Mouse (Mus musculus) intestine, postnatal 0 days (tissue): Measurements from ENCODE around the gene Gm42715. TPM values are rescaled to one million over a fixed set of nuclear protein-coding genes. Genes with fewer than 3 reads are reported as not detected.

ENCODE experiments used
- ATAC-seq: fragments of 200-750 bp; cut with Nextera tagmentation; 2 replicates; pipeline ENCODE4 v1.8.0; 2017; ENCODE audit warnings: mild to moderate bottlenecking, moderate TSS enrichment, moderate library complexity
- H3K27ac ChIP-seq: fragments of 300-500 bp; sonication (generic); 2 replicates; pipeline ENCODE4 v1.5.1; 2014; ENCODE audit warnings: mild to moderate bottlenecking, low read depth, low read length, moderate library complexity
- H3K27me3 ChIP-seq: fragments of 300-500 bp; sonication (generic); replicated peaks from 2 replicates; pipeline ENCODE4 v1.6.1; 2014; ENCODE audit warnings: low read length, mixed read lengths; ENCODE audit not compliant: control insufficient read depth, insufficient read depth
- H3K36me3 ChIP-seq: fragments of 300-500 bp; sonication (generic); 2 replicates; pipeline ENCODE4 v1.6.1; 2014; ENCODE audit warnings: mild to moderate bottlenecking, moderate library complexity; ENCODE audit not compliant: control insufficient read depth, insufficient read depth
- H3K4me1 ChIP-seq: fragments of 300-500 bp; sonication (generic); replicated peaks from 2 replicates; pipeline ENCODE4 v1.6.1; 2014; ENCODE audit warnings: antibody characterized with exemption, low read length, mixed read lengths; ENCODE audit not compliant: control insufficient read depth, insufficient read depth
- H3K4me2 ChIP-seq: fragments of 300-500 bp; sonication (generic); replicated peaks from 2 replicates; pipeline ENCODE4 v1.6.1; 2014; ENCODE audit warnings: low read depth, mild to moderate bottlenecking, moderate library complexity
- H3K4me3 ChIP-seq: fragments of 300-500 bp; sonication (generic); 2 replicates; pipeline ENCODE4 v1.5.1; 2014; ENCODE audit warnings: low read depth, low read length
- H3K9ac ChIP-seq: fragments of 300-500 bp; sonication (generic); 2 replicates; pipeline ENCODE4 v1.6.1; 2014; ENCODE audit warnings: mild to moderate bottlenecking, low read depth, low read length
- H3K9me3 ChIP-seq: fragments of 300-500 bp; sonication (generic); 2 replicates; pipeline ENCODE4 v1.6.1; 2016; ENCODE audit warnings: mixed run types; ENCODE audit not compliant: control insufficient read depth
- CTCF ChIP-seq: sonication (generic); IDR thresholded peaks from 2 replicates; pipeline ENCODE4 v1.5.1; 2016; ENCODE audit warnings: low read depth, mild to moderate bottlenecking, control low read depth, antibody characterized with exemption, moderate library complexity
- WGBS: fragments of 180-500 bp; shearing (Covaris S2); extraction: QIAGEN DNeasy Blood & Tissue Kit; methylation state at CpG from one replicate; pipeline ENCODE4 v1.1.7; 2014; 5-methylcytosine and 5-hydroxymethylcytosine counted together
- microRNA-seq: library from miRNA; unstranded; fragments of <30 nt; microRNA quantifications from one replicate; pipeline ENCODE4, GENCODE M21; 2016
- polyA plus RNA-seq: library from polyadenylated mRNA; unstranded; fragments of >200 nt; fragmentation: Nextera tagmentation; extraction: Ambion mirVana; gene quantifications from 2 replicates; pipeline ENCODE4 v1.2.1, GENCODE M21; 2015

Gm42715 gene
- polyA plus RNA-seq, 1 experiment from 2014 or later, result 5.0 TPM

DNA sequence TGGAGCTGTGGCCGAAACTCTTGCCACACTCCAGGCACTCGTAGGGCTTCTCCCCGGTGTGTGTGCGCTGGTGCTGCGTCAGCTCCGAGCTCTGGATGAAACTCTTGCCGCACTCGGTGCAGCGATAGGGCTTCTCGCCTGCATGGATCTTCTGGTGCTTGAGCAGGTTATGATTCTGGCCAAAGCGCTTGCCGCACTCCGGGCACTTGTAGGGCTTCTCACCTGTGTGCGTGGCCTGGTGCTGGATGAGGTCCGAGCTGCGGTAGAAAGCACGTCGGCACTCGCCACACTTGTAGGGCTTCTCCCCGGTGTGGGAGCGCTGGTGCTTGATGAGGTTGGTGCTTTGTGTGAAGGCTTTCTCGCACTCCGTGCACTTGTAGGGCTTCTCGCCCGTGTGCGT lies 92.2 kb downstream of the Gm42715 start:
- Histone ChIP-seq H3K4me1 (no peaks in the 10 kb centered on the region), H3K36me3 (peaks cover 44% of the 10 kb centered on the region), H3K9ac (no peak overlapping the region), H3K9me3 (no peaks in the 10 kb centered on the region), H3K27ac (peak overlapping the region; percentile 15; the same call in 1 of the 2 replicates), H3K27me3 (no peaks in the 10 kb centered on the region), H3K4me3 (no peak overlapping the region), H3K4me2 (no peak overlapping the region)
- TF ChIP-seq CTCF, result no peak
- 97% methylated on average over 26 of the region's 26 CpGs for WGBS
- no peak for ATAC-seq

DNA sequence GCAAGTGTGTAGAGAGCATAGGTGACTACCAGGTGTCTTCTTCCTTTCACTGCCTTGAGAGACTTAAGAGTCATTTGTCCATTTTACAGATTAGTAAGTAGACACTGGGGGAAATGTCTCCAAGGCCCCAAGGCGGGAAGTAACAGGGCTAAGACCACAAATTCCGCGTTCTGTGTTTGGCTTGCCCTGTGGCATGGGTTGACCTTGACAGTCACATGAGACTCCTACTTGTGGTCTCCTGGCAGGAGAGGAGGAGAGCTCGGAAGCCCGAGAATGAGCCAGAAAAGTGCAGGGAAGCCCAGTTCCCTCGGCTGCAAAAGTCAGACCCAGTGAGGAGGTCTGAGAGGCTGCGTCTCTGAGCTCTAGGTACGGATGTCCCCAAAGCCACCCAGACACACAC lies 94.1 kb downstream of the Gm42715 start:
- 84% methylated on average over 8 of the region's 8 CpGs for WGBS
- no peak overlapping the region for H3K27ac ChIP-seq
- H3K27me3 ChIP-seq, result no peaks in the 10 kb centered on the region
- no peak overlapping the region for H3K4me2 ChIP-seq
- peak overlapping the region; percentile 94; the same call in 1 of the 2 replicates for H3K9ac ChIP-seq
- H3K4me1 ChIP-seq, result no peaks in the 10 kb centered on the region
- TF ChIP-seq CTCF, result no peak
- no peaks in the 10 kb centered on the region for H3K9me3 ChIP-seq
- H3K4me3 ChIP-seq, result no peak overlapping the region
- H3K36me3 ChIP-seq, result peaks cover 36% of the 10 kb centered on the region
- no peak for ATAC-seq

DNA sequence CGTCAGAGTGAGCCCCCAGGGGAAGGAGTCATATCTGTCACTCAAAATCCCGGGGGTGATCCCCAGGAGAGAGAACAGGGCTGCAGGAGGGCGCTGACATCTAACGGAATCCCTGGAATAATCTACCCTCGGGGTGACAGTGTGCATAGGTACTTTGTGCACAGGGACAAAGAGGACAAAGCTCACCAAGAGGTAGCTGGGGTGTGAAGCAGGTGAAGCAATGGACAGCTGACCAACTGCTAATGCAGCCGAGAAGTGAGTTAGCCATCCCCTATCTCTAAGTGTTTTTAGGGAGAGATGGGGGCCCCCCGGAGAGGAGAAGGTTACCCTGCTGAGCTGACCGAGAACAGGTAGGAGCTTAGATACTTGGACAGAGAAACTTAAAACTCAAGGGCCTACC lies 94.7 kb downstream of the Gm42715 start:
- peak overlapping the region; percentile 94 for H3K9ac ChIP-seq
- peak overlapping the region; percentile 99 for H3K4me3 ChIP-seq
- 18% methylated on average over 8 of the region's 8 CpGs for WGBS
- H3K27ac ChIP-seq, result peak overlapping the region; percentile 85; the same call in 1 of the 2 replicates
- H3K4me1 ChIP-seq, result no peaks in the 10 kb centered on the region
- no peaks in the 10 kb centered on the region for H3K27me3 ChIP-seq
- no peaks in the 10 kb centered on the region for H3K9me3 ChIP-seq
- ATAC-seq, result peak; percentile 15; the same call in 1 of the 2 replicates
- peak overlapping the region; percentile 90 for H3K4me2 ChIP-seq
- TF ChIP-seq CTCF, result no peak
- H3K36me3 ChIP-seq, result peaks cover 32% of the 10 kb centered on the region

DNA sequence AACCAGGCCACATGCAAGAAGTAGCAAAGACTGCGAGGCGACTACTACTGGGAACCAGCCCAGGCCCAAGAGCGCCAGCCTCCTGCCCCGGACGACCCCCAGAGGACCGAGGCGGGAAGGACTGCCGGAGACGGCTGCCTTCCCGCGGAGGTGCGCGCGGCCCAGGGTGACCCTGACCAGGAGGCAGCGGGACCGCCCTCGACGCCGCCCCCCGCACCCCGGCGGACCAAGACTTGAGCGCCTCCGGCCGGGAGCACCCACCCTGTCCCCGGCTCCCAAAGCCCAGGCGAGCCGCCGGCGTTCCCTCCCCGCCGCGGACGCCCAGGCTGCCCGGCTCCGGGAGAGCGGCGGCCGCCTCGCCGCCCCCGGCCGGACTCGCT lies 95.1 kb downstream of the Gm42715 start:
- Histone ChIP-seq H3K27me3 (no peaks in the 10 kb centered on the region), H3K36me3 (peaks cover 28% of the 10 kb centered on the region), H3K4me3 (peak overlapping the region; percentile 99), H3K9me3 (no peaks in the 10 kb centered on the region), H3K27ac (peak overlapping the region; percentile 85), H3K9ac (peak overlapping the region; percentile 94), H3K4me2 (peak overlapping the region; percentile 90), H3K4me1 (no peaks in the 10 kb centered on the region)
- under 1% methylated on average over 30 of the region's 44 CpGs for WGBS
- TF ChIP-seq CTCF, result no peak
- ATAC-seq, result peak; percentile 57

GRCm38 (mm10) chr7:127614891-127615843 lies 95.8 kb downstream of the Gm42715 start, which contains the start of gene Zfp629:
TSS of gene Zfp629 (minus strand) at chr7:127615797.
- H3K36me3 ChIP-seq, result peaks cover 23% of the 10 kb centered on the region
- no peak for TF ChIP-seq CTCF
- 1% methylated on average over 44 of the region's 50 CpGs for WGBS
- peak within 1 kb of the TSS; percentile 94 for H3K9ac ChIP-seq
- H3K4me3 ChIP-seq, result peak within 1 kb of the TSS; percentile 99
- no peaks in the 10 kb centered on the region for H3K9me3 ChIP-seq
- H3K27me3 ChIP-seq, result no peaks in the 10 kb centered on the region
- no peaks in the 10 kb centered on the region for H3K4me1 ChIP-seq
- ATAC-seq, result peak; percentile 76
- H3K4me2 ChIP-seq, result peak within 1 kb of the TSS; percentile 90
- H3K27ac ChIP-seq, result peak within 1 kb of the TSS; percentile 85

GRCm38 (mm10) chr7:127616336-127616735 lies 97.0 kb downstream of the Gm42715 start:
- ATAC-seq, result 0 out of 2 replicates have a peak, but pooled peaks have one; percentile 1
- H3K4me2 ChIP-seq, result no peak overlapping the region
- 50% methylated on average over 1 of the region's 1 CpGs for WGBS

More at GRCm38 (mm10) chr7:127616336-127616735, 97.0 kb downstream of the Gm42715 start:
- Histone ChIP-seq H3K27me3 (no peaks in the 10 kb centered on the region), H3K36me3 (peaks cover 12% of the 10 kb centered on the region), H3K9ac (no peak overlapping the region), H3K4me1 (no peaks in the 10 kb centered on the region), H3K9me3 (no peaks in the 10 kb centered on the region), H3K4me3 (no peak overlapping the region), H3K27ac (no peak overlapping the region)
- no peak for TF ChIP-seq CTCF

Small RNA genes within 50 kb of the gene (microRNA-seq; reads per million reads assigned to microRNA genes)
- gene Gm47278 (not detected), gene Mir7060 (not detected)

Other genes starting within 250 kb of the Gm42715 start
- gene Sephs2, start 245.5 kb upstream of the Gm42715 start, polyA plus RNA-seq, result 335 and 364 TPM in 2 replicates
- 0.69 and 0.87 TPM in 2 replicates for gene Itgal, start 223.3 kb upstream of the Gm42715 start, polyA plus RNA-seq
- gene Zfp768, start 174.0 kb upstream of the Gm42715 start, polyA plus RNA-seq, result 16.3 and 18.0 TPM in 2 replicates
- 7.3 and 9.0 TPM in 2 replicates for gene Zfp747, start 143.5 kb upstream of the Gm42715 start, polyA plus RNA-seq
- gene 9130019O22Rik, start 132.4 kb upstream of the Gm42715 start, polyA plus RNA-seq, result 4.7 and 5.8 TPM in 2 replicates
- gene E430018J23Rik, start 126.0 kb upstream of the Gm42715 start, polyA plus RNA-seq, result 6.8 and 8.0 TPM in 2 replicates
- 4.8 and 5.2 TPM in 2 replicates for gene Zfp764, start 112.8 kb upstream of the Gm42715 start, polyA plus RNA-seq
- 18.6 and 22.0 TPM in 2 replicates for gene Zfp688, start 97.5 kb upstream of the Gm42715 start, polyA plus RNA-seq
- gene Zfp689, start 70.4 kb upstream of the Gm42715 start, polyA plus RNA-seq, result 2.2 and 2.6 TPM in 2 replicates
- 31.5 and 33.9 TPM in 2 replicates for gene Prr14, start 60.0 kb upstream of the Gm42715 start, polyA plus RNA-seq
- 8.1 and 9.4 TPM in 2 replicates for gene Fbrs, start 40.4 kb upstream of the Gm42715 start, polyA plus RNA-seq
- 12.3 and 12.5 TPM in 2 replicates for gene Srcap, start 7.6 kb upstream of the Gm42715 start, polyA plus RNA-seq
- 1.9 and 3.8 TPM in 2 replicates for gene Tmem265, start 41.8 kb downstream of the Gm42715 start, polyA plus RNA-seq
- gene Phkg2, start 53.8 kb downstream of the Gm42715 start, polyA plus RNA-seq, result 25.1 and 25.7 TPM in 2 replicates
- gene Ccdc189, start 69.0 kb downstream of the Gm42715 start, polyA plus RNA-seq, result 3.0 and 3.1 TPM in 2 replicates
- 16.7 and 20.6 TPM in 2 replicates for gene Rnf40, start 69.2 kb downstream of the Gm42715 start, polyA plus RNA-seq
- 3.0 and 3.8 TPM in 2 replicates for gene Zfp629, start 96.2 kb downstream of the Gm42715 start, polyA plus RNA-seq
- gene Bcl7c, start 189.3 kb downstream of the Gm42715 start, polyA plus RNA-seq, result 26.6 and 27.7 TPM in 2 replicates
- gene Ctf1, start 193.2 kb downstream of the Gm42715 start, polyA plus RNA-seq, result 4.1 TPM in 2 replicates
- not detected in 2 replicates for gene Ctf2, start 212.6 kb downstream of the Gm42715 start, polyA plus RNA-seq
- gene Fbxl19, start 225.0 kb downstream of the Gm42715 start, polyA plus RNA-seq, result 2.1 and 2.2 TPM in 2 replicates